Mouse (Mus musculus) testis, adult 2 months (tissue): ENCODE results near the gene Chchd10.

Experiments
- CTCF ChIP-seq: fragments of 200-500 bp; IDR thresholded peaks from 2 replicates; pipeline ENCODE4 v1.5.1; 2012; ENCODE audit warnings: low read depth, mild to moderate bottlenecking, inconsistent platforms, low read length, moderate library complexity; ENCODE audit not compliant: control insufficient read depth, insufficient read depth, insufficient replicate concordance
- POLR2A ChIP-seq: fragments of 200-500 bp; IDR thresholded peaks from 2 replicates; pipeline ENCODE4 v1.6.1; 2012; ENCODE audit warnings: low read depth, mild to moderate bottlenecking, inconsistent platforms, low read length, moderate library complexity; ENCODE audit not compliant: control insufficient read depth

GRCm38 (mm10) chr10:75898846-75899245, 34.1 kb upstream of the Chchd10 start:
- TF ChIP-seq POLR2A (no peak), CTCF (no peak)
